Mouse (Mus musculus) right cerebral cortex, postnatal 10 days (tissue): Measurements from ENCODE around the gene Ktn1.

Experiments
- DNase-seq, 2 experiments: peaks; one replicate each; pipeline ENCODE4 v3.0.0; 2021; ENCODE audit warnings: low spot score in 2 of 2

Ktn1 gene

DNA sequence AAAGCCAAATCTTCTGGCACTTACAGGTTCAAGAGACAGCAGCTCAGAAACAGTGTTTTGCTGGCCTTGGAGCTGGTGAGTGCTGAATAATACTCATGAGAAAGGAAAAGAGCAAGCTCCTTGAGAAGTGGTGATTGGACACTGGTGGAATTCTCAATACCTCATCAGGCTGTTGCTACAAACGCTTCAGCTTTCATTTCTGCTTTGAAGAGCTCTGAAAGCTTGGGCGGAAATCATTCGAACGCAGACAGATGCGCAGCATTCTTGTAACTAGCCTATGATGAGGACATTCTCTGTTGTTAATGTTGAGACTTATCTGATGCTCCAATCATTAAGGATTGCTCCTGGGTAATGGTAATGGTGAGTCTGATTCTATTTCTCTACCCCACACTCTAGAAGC is at the start of gene Ktn1:
Gene Ktn1, plus strand, starts transcription at position 231 of the 400 bp plus-strand sequence.
- DNase-seq = no peak

DNA sequence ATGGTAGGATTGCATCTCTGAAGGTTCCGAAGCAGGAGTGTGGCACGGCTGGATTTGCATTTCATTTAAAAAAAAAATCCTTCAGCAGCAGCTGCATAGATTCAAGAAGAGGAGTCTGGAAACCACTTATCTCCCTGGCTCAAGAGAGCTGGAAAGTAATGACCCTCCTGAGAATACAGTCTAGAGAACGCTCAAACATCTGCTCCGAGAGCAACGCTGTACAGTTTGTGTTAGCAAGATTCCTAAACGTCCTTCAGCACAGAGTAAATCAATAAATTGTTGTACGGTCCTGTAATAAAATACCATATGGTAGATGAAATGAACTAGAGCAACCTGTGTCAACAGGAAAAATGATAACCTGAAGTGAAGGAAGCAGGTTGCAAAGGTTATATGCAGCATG is 35.0 kb upstream of the Ktn1 start:
- DNase-seq = no peak

- DNase-seq = no peak
Measured at GRCm38 (mm10) chr14:47618891-47619290, 29.4 kb upstream of the Ktn1 start.

DNA sequence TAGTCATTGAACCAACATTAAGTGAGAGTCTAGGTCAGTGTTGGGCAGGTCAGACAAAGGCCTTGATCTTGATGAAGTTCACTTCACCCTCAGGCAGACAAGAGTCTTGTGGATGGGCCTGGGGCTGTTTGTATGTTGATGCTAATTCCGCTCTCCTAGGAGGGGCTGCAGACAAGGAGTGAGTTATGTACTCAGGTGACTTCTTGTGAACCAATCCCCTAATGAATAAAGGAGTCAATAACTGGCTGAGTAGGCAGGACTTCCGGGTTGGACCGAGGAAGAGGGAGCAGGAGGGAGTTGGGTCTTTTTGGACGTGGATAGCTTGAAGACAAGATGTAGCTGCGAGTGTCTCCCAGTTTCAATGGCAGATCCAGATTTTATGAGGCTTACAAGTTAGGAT is 26.3 kb upstream of the Ktn1 start:
- no peak for DNase-seq

GRCm38 (mm10) chr14:47624837-47625236 is 23.4 kb upstream of the Ktn1 start:
- no peak for DNase-seq

GRCm38 (mm10) chr14:47626143-47626542 is 22.1 kb upstream of the Ktn1 start:
- DNase-seq = no peak

DNA sequence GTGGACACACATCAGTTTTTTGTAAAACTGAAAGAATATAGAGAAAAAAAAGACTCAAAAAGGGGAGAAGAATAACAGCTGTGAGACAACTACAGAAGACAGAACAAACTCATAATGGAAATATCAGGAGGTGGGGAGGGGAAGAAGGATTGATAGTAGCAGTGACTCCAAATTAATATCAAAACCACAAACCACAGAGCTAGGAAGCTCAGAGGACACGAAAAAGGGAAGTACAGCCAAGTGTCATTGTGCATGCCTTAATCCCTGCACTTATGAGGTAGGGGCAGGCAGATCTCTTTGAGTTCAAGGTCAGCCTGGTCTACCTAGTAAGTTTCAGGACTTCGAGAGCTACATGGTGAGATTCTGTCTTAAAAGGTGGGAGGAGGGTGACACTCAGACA is 21.4 kb upstream of the Ktn1 start:
- no peak for DNase-seq

- DNase-seq = no peak
Measured at GRCm38 (mm10) chr14:47627360-47627759, 20.9 kb upstream of the Ktn1 start.

DNA sequence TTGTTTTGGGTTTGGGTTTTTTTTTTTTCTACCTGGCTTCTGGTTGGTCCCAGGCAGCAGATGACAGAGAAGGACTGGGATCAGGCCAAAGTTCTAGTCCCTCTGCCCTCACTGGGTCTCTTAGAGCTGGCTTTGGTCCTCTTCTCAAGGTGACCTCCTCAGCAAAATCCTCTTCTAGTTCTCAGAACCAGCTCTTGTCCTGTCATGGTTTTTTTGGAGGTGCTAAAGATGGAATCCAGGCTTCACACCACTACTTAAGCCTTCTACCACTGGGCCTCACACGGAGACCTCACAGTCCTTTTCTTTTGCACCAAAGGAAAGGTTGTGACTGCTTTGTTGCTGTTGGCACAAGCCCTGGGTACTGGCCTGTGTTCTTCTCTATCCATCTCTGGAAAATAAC is 15.8 kb upstream of the Ktn1 start:
- no peak for DNase-seq

DNA sequence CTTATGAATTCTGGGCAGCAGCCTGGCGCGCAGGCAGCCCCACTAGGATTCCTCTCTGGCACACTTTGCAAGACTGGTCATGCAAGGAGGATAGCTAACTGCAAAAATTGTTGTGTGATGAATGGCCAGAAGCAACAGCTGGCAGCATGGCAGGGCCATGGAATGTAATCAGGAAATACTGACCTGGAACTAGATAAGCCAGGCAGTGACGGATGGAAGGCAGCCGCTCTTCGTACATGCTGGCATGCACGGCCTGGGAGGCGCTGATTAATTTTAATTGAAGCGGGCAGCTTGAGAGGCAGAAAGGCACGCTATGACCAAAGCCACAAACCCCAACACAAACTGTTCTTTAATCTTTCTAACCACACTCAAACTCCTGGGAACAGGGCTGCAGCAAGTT is 13.8 kb upstream of the Ktn1 start:
- no peak for DNase-seq

DNA sequence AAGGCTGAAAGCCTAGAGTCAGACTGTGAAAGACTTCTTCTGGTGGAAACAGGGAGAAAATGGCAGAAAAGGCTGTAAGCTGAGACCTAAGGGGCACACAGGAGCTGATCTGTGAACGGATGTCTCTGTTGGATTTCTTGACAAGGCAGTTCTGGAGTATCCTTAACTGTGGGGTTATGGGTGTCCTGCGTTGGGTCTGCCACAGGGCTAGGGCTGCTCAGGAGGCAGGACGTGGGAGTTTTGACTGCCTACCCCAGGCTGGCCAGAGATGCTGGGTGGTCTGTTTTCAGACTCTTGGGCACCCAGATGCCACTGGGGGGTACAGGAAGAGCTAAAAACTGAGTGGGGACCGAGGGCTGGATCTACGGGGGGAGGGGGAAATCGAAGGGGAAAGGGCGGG is 13.4 kb upstream of the Ktn1 start:
- DNase-seq = no peak

DNA sequence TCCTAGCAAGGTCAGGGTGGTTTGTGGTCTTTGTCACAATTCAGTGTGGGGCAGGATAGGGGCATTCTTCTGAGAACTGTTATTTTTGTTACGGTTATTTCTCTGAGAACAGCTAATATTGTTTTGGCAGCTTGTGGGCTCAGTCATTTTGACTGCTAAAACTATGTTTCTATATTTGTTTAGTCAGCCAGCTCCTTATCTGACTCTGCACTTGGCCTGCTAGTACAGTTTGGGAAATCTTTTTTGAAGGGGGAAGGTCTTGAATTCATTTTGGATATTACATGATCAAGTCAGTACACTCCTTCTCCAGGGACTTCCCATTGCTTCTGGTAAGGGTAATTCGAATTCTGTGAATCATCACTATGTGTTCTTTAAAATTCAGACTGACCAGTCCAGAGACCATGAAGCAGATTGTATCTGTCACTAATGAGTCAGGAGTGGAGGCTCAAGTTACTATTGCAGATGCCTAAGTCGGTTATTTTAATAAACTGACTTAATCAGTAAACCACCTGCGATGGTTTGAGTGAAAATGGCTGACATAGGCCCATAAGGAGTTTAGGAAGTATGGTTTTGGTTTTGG is 9.8 kb upstream of the Ktn1 start:
- DNase-seq = no peak

- no peak for DNase-seq
Measured at GRCm38 (mm10) chr14:47645620-47646019, 2.6 kb upstream of the Ktn1 start.

DNA sequence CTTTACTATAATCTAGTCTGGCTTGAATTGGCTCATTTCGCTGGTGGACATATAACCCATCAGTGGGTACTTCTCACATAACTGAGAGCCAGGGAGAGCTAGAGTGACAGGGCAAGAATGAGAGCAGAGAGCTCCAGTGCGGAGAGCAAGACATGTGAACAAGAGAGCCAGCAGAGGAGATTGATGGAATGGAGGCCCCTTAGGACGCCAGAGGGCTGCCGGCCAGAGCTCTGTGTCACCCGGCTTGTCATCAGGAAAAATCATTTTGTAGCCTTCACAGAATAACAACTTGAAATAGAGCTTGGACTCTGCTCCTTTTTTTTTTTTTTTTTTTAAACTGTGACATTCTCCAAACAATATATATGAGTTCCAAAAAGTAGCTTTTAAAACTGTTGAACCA is 2.0 kb upstream of the Ktn1 start:
- no peak for DNase-seq

DNA sequence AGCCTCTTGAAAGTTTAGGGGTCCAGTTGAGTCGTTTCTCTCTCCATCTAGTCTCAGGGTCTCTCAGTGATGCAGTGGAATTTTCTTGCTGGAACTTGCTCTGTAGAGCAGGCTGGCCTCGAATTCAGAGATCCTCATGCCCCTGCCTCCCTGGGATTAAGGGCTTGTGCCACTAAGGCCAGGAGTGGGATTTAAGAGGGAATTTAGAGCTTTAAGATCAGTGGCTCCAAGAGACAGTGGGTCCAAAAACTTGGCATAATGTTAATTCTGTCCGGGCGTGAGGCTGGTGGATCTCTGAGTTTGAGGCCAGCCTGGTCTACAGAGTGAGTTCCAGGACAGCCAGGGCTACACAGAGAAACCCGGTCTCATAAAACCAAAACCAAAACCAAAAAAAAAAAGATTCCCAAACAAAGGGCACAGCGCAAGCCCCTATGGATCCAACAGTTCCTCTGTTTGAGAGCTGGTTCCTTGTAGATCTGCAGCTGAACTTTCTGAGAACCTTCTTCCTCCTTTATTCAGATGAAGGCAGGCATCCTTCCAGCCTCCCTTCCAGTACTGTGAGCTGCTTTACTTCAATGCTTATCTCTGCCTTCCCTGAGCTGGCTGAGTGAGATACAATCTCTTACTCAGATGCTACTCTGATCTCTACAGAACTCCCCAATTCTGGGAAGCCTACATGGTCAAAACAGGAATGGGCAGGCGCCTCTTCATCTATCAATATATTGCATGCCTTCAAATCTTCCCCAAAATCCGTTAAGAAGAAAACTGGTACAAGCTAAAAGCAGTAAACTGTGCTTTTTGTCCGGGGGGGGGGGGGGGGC is 1.3 kb upstream of the Ktn1 start:
- DNase-seq = no peak

- peak; percentile 86 to 88 for DNase-seq
Measured at GRCm38 (mm10) chr14:47648706-47649630, 720 bp downstream of the Ktn1 start.

GRCm38 (mm10) chr14:47649631-47650337 is 1.5 kb downstream of the Ktn1 start:
- DNase-seq = peak; percentile 49 to 59

GRCm38 (mm10) chr14:47650338-47650720 is 2.1 kb downstream of the Ktn1 start:
- no peak for DNase-seq

GRCm38 (mm10) chr14:47651272-47651671 is 3.0 kb downstream of the Ktn1 start:
- DNase-seq = no peak

DNA sequence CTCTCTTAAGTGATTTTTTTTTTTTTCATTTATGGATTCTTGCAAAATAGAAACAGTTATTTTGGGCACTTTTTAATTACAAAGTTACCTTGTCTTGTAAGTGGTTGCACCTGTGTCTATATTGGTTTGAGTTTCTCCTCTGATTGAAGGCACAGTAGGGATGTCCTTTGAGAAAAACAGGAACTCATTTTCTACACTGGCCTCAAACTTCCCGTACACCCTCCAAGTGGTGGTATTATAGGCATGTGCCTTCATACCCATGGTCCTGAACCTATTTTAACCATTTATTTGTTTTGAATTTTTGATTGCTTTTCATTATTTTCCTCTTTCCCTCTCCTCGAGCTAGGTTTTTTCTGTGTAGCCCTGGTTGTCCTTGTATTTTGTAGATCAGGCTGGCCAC is 7.2 kb downstream of the Ktn1 start:
- DNase-seq = no peak

DNA sequence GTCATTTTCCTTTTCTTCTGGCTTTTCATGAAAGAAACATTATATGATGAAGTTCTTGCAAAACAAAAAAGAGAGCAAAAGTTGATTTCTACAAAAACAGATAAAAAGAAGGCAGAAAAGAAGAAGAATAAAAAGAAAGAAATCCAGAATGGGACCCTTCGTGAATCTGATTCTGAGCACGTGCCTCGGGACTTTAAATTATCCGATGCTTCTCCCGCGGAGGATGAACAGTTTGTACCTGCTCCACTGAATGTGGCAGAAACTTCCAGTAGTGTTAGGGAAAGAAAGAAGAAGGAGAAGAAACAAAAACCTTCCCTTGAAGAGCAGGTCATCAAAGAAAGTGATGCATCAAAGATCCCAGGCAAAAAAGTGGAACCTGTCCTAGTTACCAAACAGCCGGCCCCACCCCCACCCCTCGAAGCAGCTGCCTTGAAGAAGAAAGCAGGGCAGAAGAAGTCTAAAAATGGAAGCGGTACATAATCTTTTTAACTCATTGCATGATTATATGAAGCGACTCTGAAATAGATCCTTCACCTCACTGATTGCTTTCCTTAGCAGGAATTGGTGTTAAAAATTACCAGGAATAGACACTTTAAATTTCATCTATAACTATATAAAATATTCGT is 15.7 kb downstream of the Ktn1 start:
- DNase-seq = no peak
